Mouse (Mus musculus) forebrain, postnatal 0 days (tissue): ENCODE measurements at regions not wholly inside any gene's neighbourhood (a gene's known extent, or its start where the extent isn't known, plus 50 kb on each side); places are given as distances from the start of the nearest gene placed in this dataset.

ENCODE experiments used
- ATAC-seq: fragments of 200-750 bp; cut with Nextera tagmentation; 2 replicates; pipeline ENCODE4 v1.8.0; 2017; ENCODE audit warnings: mild to moderate bottlenecking, moderate library complexity
- DNase-seq: peaks from one replicate; pipeline ENCODE4 v3.0.0-alpha.2; 2015
- H3K27ac ChIP-seq: fragments of 300-500 bp; sonication (generic); 2 replicates; pipeline ENCODE4 v1.5.1; 2014; ENCODE audit warnings: low read depth, mild to moderate bottlenecking, antibody characterized with exemption, low read length, moderate library complexity, mixed read lengths
- H3K27me3 ChIP-seq: fragments of 300-500 bp; sonication (generic); 2 replicates; pipeline ENCODE4 v1.6.1; 2014; ENCODE audit warnings: mild to moderate bottlenecking, low read length, mixed read lengths; ENCODE audit not compliant: insufficient read depth
- H3K36me3 ChIP-seq: fragments of 300-500 bp; sonication (generic); 2 replicates; pipeline ENCODE4 v1.6.1; 2014; ENCODE audit warnings: mild to moderate bottlenecking, moderate library complexity; ENCODE audit not compliant: insufficient read depth
- H3K4me1 ChIP-seq: fragments of 300-500 bp; sonication (generic); 2 replicates; pipeline ENCODE4 v1.6.1; 2014; ENCODE audit warnings: antibody characterized with exemption; ENCODE audit not compliant: insufficient read depth
- H3K4me2 ChIP-seq: fragments of 300-500 bp; sonication (generic); 2 replicates; pipeline ENCODE4 v1.6.1; 2014; ENCODE audit warnings: low read depth, mild to moderate bottlenecking, moderate library complexity
- H3K4me3 ChIP-seq: fragments of 300-500 bp; sonication (generic); 2 replicates; pipeline ENCODE4 v1.5.1; 2014; ENCODE audit warnings: low read depth, low read length, mixed read lengths
- H3K9ac ChIP-seq: fragments of 300-500 bp; sonication (generic); 2 replicates; pipeline ENCODE4 v1.6.1; 2014; ENCODE audit warnings: mild to moderate bottlenecking
- H3K9me3 ChIP-seq: fragments of 300-500 bp; sonication (generic); 2 replicates; pipeline ENCODE4 v1.6.1; 2016; ENCODE audit warnings: low read length
- CTCF ChIP-seq: sonication (generic); IDR thresholded peaks from 2 replicates; pipeline ENCODE4 v1.5.1; 2016; ENCODE audit warnings: antibody characterized with exemption, control low read depth, low read depth
- WGBS: fragments of 180-500 bp; shearing (Covaris S2); extraction: QIAGEN DNeasy Blood & Tissue Kit; methylation state at CpG from one replicate; pipeline ENCODE4 v1.1.7; 2014; 5-methylcytosine and 5-hydroxymethylcytosine counted together

DNA sequence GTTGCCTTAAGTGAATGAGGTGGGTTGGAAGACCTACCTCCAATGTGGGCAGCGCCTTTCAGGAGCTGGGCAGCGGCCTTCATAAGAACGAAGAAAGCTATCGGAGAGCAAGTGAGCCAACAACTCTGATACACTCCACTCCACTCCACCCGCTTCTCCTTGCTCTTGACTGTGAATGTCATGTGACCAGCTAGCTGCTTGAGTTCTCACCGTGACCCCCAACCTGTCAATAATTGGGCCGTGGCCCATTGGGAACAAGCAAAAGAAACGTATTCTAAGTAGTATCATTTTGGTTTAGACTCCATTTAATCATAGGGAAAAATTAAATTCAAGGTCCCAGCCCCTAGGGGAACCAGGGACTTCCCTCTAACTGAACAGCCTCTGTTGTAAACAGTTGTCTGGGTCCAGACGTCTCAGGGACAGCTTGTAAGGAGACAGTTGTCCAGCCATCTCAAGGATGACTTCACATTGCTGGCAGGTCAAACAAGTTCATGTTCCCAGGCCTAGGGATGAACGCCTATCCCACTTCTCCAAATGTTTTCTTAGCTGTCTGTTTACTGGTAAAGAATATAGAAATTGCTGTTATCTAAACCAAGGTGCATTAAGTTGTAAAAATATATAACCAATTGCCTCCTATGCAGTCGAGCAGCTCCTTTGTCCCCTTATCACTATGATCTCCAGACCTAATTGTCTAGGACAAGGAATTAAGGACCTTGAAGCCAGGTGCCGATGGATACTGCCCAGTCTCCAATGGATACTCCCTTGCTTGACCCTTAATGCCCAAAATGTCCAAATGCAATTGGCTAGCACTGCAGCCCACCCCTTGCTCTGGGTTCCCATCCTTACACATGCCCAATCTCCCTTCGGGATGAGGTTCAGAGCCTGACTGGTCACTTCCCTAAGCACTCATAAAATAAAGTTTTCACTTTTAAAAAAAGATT lies 67.1 kb upstream of the Cpm start:
- no peak overlapping the region for H3K27ac ChIP-seq
- ATAC-seq, result no peak
- TF ChIP-seq CTCF, result no peak
- no peak overlapping the region for H3K4me2 ChIP-seq
- H3K36me3 ChIP-seq, result no peaks in the 10 kb centered on the region
- no peak overlapping the region for H3K9ac ChIP-seq
- no peak overlapping the region for H3K4me3 ChIP-seq
- no peak for DNase-seq
- H3K27me3 ChIP-seq, result no peaks in the 10 kb centered on the region
- H3K9me3 ChIP-seq, result no peaks in the 10 kb centered on the region
- whole genome bisulfite sequencing, result 92% methylated on average over 13 of the region's 13 CpGs
- H3K4me1 ChIP-seq, result no peaks in the 10 kb centered on the region

- no peak for TF ChIP-seq CTCF
- no peaks in the 10 kb centered on the region for H3K4me1 ChIP-seq
Observed at GRCm38 (mm10) chr10:117561279-117561820, 68.0 kb upstream of the Cpm start.

GRCm38 (mm10) chr10:117560396-117561278 lies 68.7 kb upstream of the Cpm start:
- ATAC-seq, result no peak
- Histone ChIP-seq H3K27me3 (no peaks in the 10 kb centered on the region), H3K9me3 (no peaks in the 10 kb centered on the region), H3K4me3 (no peak overlapping the region), H3K36me3 (no peaks in the 10 kb centered on the region), H3K9ac (no peak overlapping the region), H3K27ac (no peak overlapping the region), H3K4me2 (no peak overlapping the region), H3K4me1 (no peaks in the 10 kb centered on the region)
- DNase-seq, result no peak
- 85% methylated on average over 9 of the region's 9 CpGs for WGBS
- no peak for TF ChIP-seq CTCF

More at GRCm38 (mm10) chr10:117561279-117561820, 68.0 kb upstream of the Cpm start:
- Histone ChIP-seq H3K9ac (no peak overlapping the region), H3K9me3 (no peaks in the 10 kb centered on the region), H3K4me3 (no peak overlapping the region), H3K27ac (no peak overlapping the region), H3K36me3 (no peaks in the 10 kb centered on the region), H3K4me2 (no peak overlapping the region), H3K27me3 (no peaks in the 10 kb centered on the region)
- 81% methylated on average over 5 of the region's 5 CpGs for WGBS
- ATAC-seq (no peak), DNase-seq (no peak)

DNA sequence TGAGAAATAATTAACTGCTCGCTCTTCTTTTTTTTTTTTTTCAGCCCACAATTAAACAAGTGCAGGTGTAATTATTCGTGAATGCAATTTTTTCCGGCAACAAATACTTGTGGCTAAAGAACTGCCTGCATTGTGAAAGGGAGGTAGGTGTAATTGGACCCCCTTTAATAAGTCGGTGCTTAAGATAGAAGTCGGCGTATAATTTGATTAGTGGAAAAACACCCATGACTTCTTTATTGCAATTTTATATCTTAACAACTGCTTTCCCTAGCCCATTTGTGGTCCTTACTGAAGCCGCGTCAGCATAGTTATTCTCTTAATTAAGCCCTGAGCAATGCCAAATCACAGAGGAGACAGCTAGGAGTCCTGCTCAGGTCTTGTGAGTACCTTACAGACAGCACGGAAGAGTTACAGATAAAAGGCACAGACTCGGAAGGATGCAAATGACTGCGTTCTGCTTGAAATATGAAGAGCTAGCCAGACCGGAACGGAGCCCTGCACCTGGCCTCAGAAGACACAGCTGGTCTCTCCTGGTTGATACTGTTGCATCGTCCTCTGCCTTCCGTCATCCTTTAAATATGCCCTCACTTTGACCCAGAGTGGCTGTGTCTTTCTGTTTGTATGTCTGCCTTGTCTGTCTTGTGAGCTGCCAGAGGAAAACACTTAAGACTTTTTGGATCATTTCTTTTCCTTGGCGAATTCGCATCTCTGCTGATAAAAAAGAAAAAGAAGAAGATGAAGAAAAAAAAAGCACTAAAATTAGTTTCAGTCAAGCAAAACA lies 69.5 kb upstream of the Cpm start:
- Histone ChIP-seq H3K9me3 (no peaks in the 10 kb centered on the region), H3K27ac (no peak overlapping the region), H3K4me2 (no peak overlapping the region), H3K4me1 (no peaks in the 10 kb centered on the region), H3K36me3 (no peaks in the 10 kb centered on the region), H3K9ac (no peak overlapping the region), H3K4me3 (no peak overlapping the region), H3K27me3 (no peaks in the 10 kb centered on the region)
- ATAC-seq (no peak), DNase-seq (no peak)
- WGBS, result 47% methylated on average over 17 of the region's 17 CpGs
- TF ChIP-seq CTCF, result no peak

DNA sequence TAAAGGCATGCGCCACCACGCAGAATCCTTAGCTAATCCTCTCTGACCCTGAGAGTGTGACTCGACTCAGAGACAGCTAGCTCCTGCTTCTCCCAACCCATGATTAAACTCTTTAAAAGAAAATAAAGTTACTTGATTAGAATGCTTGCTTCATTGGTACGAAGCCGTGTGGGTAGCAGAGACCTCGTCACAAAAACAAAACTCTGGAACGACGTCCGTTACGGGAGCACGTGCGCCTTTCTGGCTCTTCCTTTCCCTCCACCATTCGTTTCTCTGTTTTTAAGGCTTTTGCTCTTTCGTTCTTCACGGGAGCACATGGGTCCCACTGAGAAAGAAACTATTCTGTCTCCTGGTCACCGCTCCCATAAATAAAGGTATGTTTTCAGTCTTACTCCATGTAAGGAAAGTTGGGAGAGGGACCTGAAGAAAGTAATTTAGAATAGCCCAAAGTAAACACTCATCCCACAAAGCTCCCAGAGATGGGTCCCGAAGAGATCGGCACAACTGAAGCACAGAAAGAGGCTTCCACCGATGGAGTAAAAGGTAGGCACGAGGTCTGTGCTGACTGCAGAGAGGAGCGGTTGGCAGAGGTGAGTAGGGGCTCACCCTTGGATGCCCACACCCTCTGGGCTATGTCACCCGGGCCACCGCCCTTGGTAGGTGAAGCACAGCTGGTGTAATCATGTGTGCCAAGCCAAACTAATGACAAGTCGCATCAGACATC lies 70.2 kb upstream of the Cpm start:
- Histone ChIP-seq H3K4me3 (no peak overlapping the region), H3K9me3 (no peaks in the 10 kb centered on the region), H3K9ac (no peak overlapping the region), H3K27ac (no peak overlapping the region), H3K27me3 (no peaks in the 10 kb centered on the region), H3K36me3 (no peaks in the 10 kb centered on the region), H3K4me2 (no peak overlapping the region), H3K4me1 (no peaks in the 10 kb centered on the region)
- 79% methylated on average over 24 of the region's 24 CpGs for WGBS
- no peak for TF ChIP-seq CTCF
- DNase-seq (no peak), ATAC-seq (no peak)

DNA sequence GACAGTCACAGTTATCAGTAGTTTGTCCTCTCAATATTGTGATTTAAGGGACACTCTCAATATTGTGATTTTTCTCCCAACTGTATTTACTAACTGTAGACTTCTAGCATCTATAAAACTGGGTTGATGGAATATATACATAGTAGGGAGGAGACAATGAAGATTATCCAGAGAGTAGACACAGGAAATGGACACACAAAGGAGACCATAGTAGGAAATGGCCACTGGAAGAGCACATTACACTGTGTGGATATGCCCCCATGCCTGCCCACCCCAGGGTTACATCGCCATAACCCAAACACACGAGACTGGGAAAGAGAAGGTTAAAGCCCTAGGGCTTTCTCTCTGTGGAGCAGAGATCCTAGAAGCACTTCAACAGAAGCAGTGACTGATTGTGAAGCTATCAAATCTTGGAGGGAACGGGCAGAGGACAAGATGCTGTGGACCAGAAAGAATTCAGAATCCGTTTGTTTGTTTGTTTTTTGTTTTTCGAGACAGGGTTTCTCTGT lies 71.0 kb upstream of the Cpm start:
- ATAC-seq (no peak), DNase-seq (no peak)
- Histone ChIP-seq H3K27me3 (no peaks in the 10 kb centered on the region), H3K27ac (no peak overlapping the region), H3K4me3 (no peak overlapping the region), H3K9ac (no peak overlapping the region), H3K4me2 (no peak overlapping the region), H3K9me3 (no peaks in the 10 kb centered on the region), H3K36me3 (no peaks in the 10 kb centered on the region), H3K4me1 (no peaks in the 10 kb centered on the region)
- no peak for TF ChIP-seq CTCF
- 90% methylated on average over 5 of the region's 5 CpGs for WGBS
